Mouse (Mus musculus) hindbrain, embryonic 14.5 days (tissue): ENCODE measurements around the gene Myo18b. TPM values are rescaled to one million over a fixed set of nuclear protein-coding genes. Genes with fewer than 3 reads are reported as not detected.

Source experiments
- ATAC-seq: fragments of 200-750 bp; cut with Nextera tagmentation; 2 replicates; pipeline ENCODE4 v1.8.0; 2017; ENCODE audit warnings: moderate number of reproducible peaks, mild to moderate bottlenecking, moderate TSS enrichment, moderate library complexity; ENCODE audit not compliant: low FRiP score
- DNase-seq: peaks from one replicate; pipeline ENCODE4 v3.0.0-alpha.2; 2015; ENCODE audit warnings: low spot score
- H3K27ac ChIP-seq: fragments of 300-500 bp; sonication (generic); 2 replicates; pipeline ENCODE4 v1.5.1; 2014; ENCODE audit warnings: mild to moderate bottlenecking, moderate library complexity
- H3K27me3 ChIP-seq: fragments of 300-500 bp; sonication (generic); 2 replicates; pipeline ENCODE4 v1.6.1; 2014; ENCODE audit warnings: mild to moderate bottlenecking, low read length, mixed read lengths; ENCODE audit not compliant: control insufficient read depth, insufficient read depth
- H3K36me3 ChIP-seq: fragments of 300-500 bp; sonication (generic); replicated peaks from 2 replicates; pipeline ENCODE4 v1.6.1; 2014; ENCODE audit not compliant: control insufficient read depth, insufficient read depth
- H3K4me1 ChIP-seq: fragments of 300-500 bp; sonication (generic); replicated peaks from 2 replicates; pipeline ENCODE4 v1.6.1; 2014; ENCODE audit warnings: antibody characterized with exemption, low read length, mixed read lengths; ENCODE audit not compliant: control insufficient read depth, insufficient read depth
- H3K4me2 ChIP-seq: fragments of 300-500 bp; sonication (generic); replicated peaks from 2 replicates; pipeline ENCODE4 v1.6.1; 2014; ENCODE audit warnings: mild to moderate bottlenecking, moderate library complexity
- H3K4me3 ChIP-seq: fragments of 300-500 bp; sonication (generic); replicated peaks from 2 replicates; pipeline ENCODE4 v1.5.1; 2014; ENCODE audit warnings: mild to moderate bottlenecking, low read length
- H3K9ac ChIP-seq: fragments of 300-500 bp; sonication (generic); 2 replicates; pipeline ENCODE4 v1.6.1; 2014
- H3K9me3 ChIP-seq: fragments of 300-500 bp; sonication (generic); 2 replicates; pipeline ENCODE4 v1.6.1; 2016; ENCODE audit warnings: low read length; ENCODE audit not compliant: control insufficient read depth
- WGBS: fragments of 180-500 bp; shearing (Covaris S2); extraction: QIAGEN DNeasy Blood & Tissue Kit; methylation state at CpG from one replicate; pipeline ENCODE4 v1.1.7; 2014; 5-methylcytosine and 5-hydroxymethylcytosine counted together
- polyA plus RNA-seq: library from polyadenylated mRNA; unstranded; fragments of >200 nt; fragmentation: Nextera tagmentation; extraction: Ambion mirVana; gene quantifications from 2 replicates; pipeline ENCODE4 v1.2.1, GENCODE M21; 2014

Gene Myo18b
- polyA plus RNA-seq, 1 experiment from 2014 or later: 1.4 TPM

DNA sequence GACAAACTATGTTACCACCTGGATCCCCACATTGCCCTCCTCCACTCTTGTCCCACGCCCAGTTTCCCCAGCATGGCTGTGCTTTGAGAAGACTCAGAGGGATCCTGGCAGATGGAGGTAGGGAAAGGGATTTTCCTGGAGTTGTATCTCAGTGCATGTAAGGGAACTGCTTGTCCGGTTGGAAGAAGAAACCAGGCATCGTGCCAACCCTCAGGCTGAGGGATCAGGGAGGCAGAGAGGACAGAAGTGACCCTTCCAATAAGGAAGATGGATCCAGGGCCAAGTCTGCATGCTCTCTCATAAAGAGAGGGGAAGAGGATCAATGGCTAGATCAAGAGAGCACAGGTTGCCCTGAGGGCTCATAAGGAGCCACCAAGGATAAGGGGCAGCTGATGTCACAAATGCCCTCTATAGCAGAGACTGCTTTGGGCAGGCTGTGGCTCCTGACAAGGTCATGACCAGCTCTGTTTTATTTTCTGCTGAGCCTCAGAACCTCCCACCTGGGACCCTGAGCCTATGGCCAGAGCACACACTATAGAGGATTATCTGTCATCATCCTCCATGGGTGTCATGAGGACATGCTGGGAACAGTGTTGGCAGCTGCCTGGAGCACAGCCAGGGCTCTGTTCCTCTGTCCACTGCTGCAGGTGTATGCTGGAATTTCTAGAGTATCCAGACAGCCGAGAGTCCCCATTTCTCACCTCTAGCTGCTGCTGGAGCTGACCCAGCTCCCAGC is 105.6 kb downstream of the Myo18b start:
- no peaks in the 10 kb centered on the region for H3K36me3 ChIP-seq
- DNase-seq (no peak), ATAC-seq (no peak)
- no peak overlapping the region for H3K4me3 ChIP-seq
- peaks cover 3% of the 10 kb centered on the region; the same call in 1 of the 2 replicates for H3K4me1 ChIP-seq
- no peak overlapping the region for H3K9ac ChIP-seq
- no peaks in the 10 kb centered on the region for H3K9me3 ChIP-seq
- no peak overlapping the region for H3K27ac ChIP-seq
- WGBS: 62% methylated on average over 4 of the region's 4 CpGs
- no peak overlapping the region for H3K4me2 ChIP-seq
- H3K27me3 ChIP-seq: no peaks in the 10 kb centered on the region

DNA sequence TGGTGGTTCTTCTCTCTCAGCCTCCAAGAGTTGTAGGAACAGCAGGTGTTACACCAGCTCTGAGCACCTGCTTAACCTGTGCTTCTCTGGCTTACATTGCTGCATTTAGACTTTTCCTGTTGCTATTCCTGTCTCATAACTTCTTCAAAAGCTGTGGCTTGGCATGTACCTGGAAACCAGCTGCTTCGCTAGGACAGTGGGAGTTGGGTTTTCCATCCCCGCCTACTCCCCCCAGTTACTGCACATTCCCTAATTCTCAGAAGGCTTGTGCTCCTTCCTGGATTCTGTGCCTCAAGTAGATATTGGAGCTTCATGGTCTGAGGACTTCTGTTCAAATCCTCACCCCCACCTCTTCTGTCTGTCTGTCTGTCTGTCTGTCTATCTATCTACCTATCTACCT is 107.7 kb downstream of the Myo18b start:
- H3K4me3 ChIP-seq: no peak overlapping the region
- DNase-seq (no peak), ATAC-seq (no peak)
- WGBS: 96% methylated on average over 2 of the region's 2 CpGs
- no peak overlapping the region for H3K4me2 ChIP-seq
- H3K27ac ChIP-seq: no peak overlapping the region
- H3K36me3 ChIP-seq: no peaks in the 10 kb centered on the region
- H3K9me3 ChIP-seq: no peaks in the 10 kb centered on the region
- no peak overlapping the region for H3K9ac ChIP-seq
- no peaks in the 10 kb centered on the region for H3K27me3 ChIP-seq
- no peaks in the 10 kb centered on the region for H3K4me1 ChIP-seq

DNA sequence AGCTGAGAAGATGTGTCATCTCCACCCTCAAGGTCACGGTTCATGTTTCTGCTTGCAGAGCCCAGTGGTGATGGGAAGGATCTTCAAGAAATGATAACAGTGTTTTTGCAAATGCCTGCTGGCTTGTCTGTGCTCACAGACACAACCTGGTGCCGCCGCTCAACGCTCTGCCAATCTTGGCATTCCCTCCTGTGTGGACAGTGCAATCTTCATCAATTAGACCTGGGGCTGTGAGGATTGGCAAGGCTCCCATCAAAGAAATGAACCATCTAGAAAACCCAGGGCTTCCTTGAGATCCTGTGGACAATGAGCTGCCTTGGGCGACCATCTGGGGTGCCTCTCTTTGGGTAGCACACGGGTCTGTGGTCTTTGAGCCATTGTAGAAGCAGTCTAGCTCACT is 109.4 kb downstream of the Myo18b start:
- no peaks in the 10 kb centered on the region for H3K36me3 ChIP-seq
- ATAC-seq (no peak), DNase-seq (no peak)
- no peaks in the 10 kb centered on the region for H3K9me3 ChIP-seq
- no peak overlapping the region for H3K4me3 ChIP-seq
- no peak overlapping the region for H3K9ac ChIP-seq
- no peak overlapping the region for H3K27ac ChIP-seq
- no peak overlapping the region for H3K4me2 ChIP-seq
- no peaks in the 10 kb centered on the region for H3K27me3 ChIP-seq
- H3K4me1 ChIP-seq: no peaks in the 10 kb centered on the region
- WGBS: 90% methylated on average over 6 of the region's 6 CpGs

DNA sequence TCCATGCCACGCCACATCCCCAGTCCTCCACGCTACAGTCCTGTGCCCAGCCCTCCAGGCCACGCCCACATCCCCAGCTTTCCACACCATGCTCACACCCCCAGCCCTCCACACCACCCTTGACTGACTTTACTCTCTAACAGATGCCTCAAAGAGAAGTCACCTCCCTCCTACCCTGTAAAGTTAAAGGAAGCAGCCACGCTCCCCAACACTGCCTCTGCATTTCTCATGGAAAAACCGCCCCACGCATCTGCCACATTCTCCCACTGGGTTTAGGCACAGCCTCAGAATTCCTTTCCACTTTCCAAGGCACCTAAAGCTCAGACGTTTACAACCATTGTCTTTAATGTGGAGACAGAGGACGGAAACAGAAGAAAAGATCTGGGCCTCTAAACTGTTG is 110.1 kb downstream of the Myo18b start:
- ATAC-seq (no peak), DNase-seq (no peak)
- no peaks in the 10 kb centered on the region for H3K27me3 ChIP-seq
- H3K4me2 ChIP-seq: no peak overlapping the region
- 78% methylated on average over 8 of the region's 8 CpGs for WGBS
- no peaks in the 10 kb centered on the region for H3K36me3 ChIP-seq
- no peak overlapping the region for H3K27ac ChIP-seq
- no peaks in the 10 kb centered on the region for H3K9me3 ChIP-seq
- no peak overlapping the region for H3K4me3 ChIP-seq
- no peaks in the 10 kb centered on the region for H3K4me1 ChIP-seq
- H3K9ac ChIP-seq: no peak overlapping the region

DNA sequence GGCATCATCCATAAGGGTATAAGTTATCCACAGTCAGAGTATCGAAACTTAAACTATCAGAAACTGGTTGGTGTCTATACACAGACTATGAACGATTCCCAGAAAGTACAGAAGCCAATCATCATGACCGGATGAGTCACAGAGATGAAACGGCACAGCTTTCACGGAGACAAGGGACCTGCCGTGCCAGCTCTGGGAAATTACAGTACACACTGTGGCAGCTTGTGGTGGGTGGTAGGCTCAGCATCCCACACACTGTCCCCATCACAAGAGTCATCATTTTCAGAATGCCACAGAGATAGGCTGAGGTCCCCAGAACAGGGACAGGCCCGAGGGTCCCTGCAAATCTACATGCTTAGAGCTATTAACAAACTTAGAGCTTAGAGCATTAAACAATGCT is 114.4 kb downstream of the Myo18b start:
- Histone ChIP-seq H3K4me3 (no peak overlapping the region), H3K4me2 (no peak overlapping the region), H3K4me1 (no peaks in the 10 kb centered on the region), H3K36me3 (no peaks in the 10 kb centered on the region), H3K9ac (no peak overlapping the region), H3K27me3 (peaks cover 4% of the 10 kb centered on the region; the same call in 1 of the 2 replicates), H3K9me3 (no peaks in the 10 kb centered on the region), H3K27ac (no peak overlapping the region)
- no peak for DNase-seq
- ATAC-seq: no peak
- WGBS: 88% methylated on average over 7 of the region's 7 CpGs

DNA sequence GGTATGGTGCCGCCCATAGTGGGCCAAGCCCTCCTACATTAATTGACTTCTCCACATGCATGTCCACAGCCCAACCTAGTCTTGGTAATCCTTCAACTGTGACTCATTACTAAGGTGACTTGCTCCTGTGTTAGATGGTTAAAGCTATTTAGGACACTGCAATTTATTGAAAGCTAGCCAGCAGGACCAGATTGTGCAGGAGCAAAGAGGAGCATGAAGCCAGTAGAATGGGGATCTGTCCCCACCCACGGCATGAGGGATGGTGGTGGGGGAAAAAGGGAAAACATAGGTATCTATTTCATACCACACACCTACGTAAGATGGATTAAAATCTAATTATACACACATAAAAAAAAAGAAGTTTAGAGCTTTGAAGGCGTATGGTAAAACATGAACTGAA is 114.9 kb downstream of the Myo18b start:
- Histone ChIP-seq H3K36me3 (no peaks in the 10 kb centered on the region), H3K4me3 (no peak overlapping the region), H3K4me1 (no peaks in the 10 kb centered on the region), H3K9me3 (no peaks in the 10 kb centered on the region), H3K9ac (no peak overlapping the region), H3K4me2 (no peak overlapping the region), H3K27me3 (peaks cover 4% of the 10 kb centered on the region; the same call in 1 of the 2 replicates), H3K27ac (no peak overlapping the region)
- 98% methylated on average over 4 of the region's 4 CpGs for WGBS
- ATAC-seq (no peak), DNase-seq (no peak)

DNA sequence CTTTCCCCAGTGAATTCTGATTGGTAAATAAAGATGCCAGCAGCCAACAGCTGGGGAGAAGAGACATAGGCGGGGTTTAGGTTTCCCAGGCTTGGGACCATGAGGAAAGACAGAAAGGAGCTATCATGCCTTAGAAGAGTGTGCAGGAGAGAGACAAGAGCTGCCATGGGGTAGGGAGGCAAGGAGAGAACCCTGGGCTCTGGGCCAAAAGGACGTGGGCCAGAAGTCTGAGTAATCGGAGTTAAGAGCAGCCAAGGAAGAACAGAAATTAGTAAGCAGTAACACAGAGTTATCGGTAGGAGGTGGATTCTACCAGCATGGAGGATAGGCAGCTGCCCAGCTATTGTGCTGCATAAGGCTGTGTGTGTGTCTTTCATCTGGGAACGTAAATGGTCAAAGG is 115.8 kb downstream of the Myo18b start:
- DNase-seq: no peak
- H3K36me3 ChIP-seq: no peaks in the 10 kb centered on the region
- H3K4me2 ChIP-seq: no peak overlapping the region
- peaks cover 4% of the 10 kb centered on the region; the same call in 1 of the 2 replicates for H3K27me3 ChIP-seq
- no peaks in the 10 kb centered on the region for H3K4me1 ChIP-seq
- H3K27ac ChIP-seq: no peak overlapping the region
- no peaks in the 10 kb centered on the region for H3K9me3 ChIP-seq
- WGBS: 60% methylated on average over 5 of the region's 5 CpGs
- no peak overlapping the region for H3K4me3 ChIP-seq
- H3K9ac ChIP-seq: no peak overlapping the region
- no peak for ATAC-seq

DNA sequence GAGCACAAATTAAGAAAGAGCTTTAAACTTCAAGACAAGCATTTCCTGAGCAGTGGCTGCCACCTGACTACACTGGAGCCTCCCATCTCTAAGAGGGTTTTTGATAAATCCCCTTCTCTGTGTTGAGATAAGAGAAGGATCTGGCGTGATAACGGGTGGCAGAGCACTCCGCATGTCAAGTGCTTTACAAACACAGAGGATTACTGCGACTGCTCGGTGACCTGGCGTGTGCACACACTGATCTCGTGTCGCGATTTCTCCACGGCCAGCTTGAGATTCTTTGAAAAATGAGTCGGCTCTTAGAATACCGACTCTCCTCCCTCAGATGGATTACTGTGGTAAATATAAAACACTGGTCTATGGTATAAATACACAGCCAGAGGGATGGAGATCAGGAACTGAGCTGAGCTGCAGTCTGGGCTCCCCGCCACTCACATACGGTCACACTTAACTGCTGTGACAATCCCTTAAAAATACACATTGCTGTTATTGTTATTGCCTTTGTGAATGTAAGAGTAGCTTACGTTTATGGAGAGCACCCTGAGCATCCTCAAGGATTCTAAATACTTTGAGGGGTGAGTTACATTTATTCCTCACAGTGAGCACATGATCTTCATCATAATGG is 119.3 kb downstream of the Myo18b start:
- no peaks in the 10 kb centered on the region for H3K4me1 ChIP-seq
- H3K27ac ChIP-seq: no peak overlapping the region
- H3K36me3 ChIP-seq: no peaks in the 10 kb centered on the region
- no peak overlapping the region for H3K4me2 ChIP-seq
- no peak for ATAC-seq
- H3K27me3 ChIP-seq: peaks cover 4% of the 10 kb centered on the region; the same call in 1 of the 2 replicates
- H3K4me3 ChIP-seq: no peak overlapping the region
- no peaks in the 10 kb centered on the region for H3K9me3 ChIP-seq
- no peak overlapping the region for H3K9ac ChIP-seq
- DNase-seq: no peak
- WGBS: 73% methylated on average over 15 of the region's 15 CpGs

DNA sequence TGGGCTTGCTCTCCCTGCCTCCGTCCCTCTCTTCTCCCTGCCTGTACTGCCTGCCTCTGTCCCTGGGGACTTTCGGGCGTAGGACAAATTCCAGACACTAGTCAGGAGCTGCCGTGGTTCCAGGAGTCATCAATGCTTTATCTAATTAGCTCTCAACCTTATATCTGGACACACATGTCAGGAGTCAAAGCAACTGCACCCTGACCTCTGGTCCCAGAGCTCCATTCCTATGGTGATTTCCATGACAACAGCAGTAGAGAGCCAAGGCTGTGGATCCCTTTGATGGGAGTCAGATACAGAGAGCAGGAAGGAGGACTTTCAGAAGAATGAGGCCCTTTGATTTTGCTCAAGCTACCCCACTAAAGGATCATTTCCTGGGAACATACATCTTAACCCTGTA is 122.7 kb downstream of the Myo18b start:
- peaks cover 4% of the 10 kb centered on the region; the same call in 1 of the 2 replicates for H3K27me3 ChIP-seq
- no peaks in the 10 kb centered on the region for H3K36me3 ChIP-seq
- 0 out of 2 replicates have a peak, but pooled peaks cover 3% of the 10 kb centered on the region for H3K4me1 ChIP-seq
- DNase-seq: no peak
- no peak overlapping the region for H3K4me2 ChIP-seq
- H3K9ac ChIP-seq: no peak overlapping the region
- 7% methylated on average over 4 of the region's 4 CpGs for WGBS
- H3K4me3 ChIP-seq: no peak overlapping the region
- H3K27ac ChIP-seq: no peak overlapping the region
- no peaks in the 10 kb centered on the region for H3K9me3 ChIP-seq
- ATAC-seq: no peak
